In genomic region chrX:162541961-162542360, GRCm38 (mm10) we compare ENCODE assay signal across 25 mouse cellular contexts.
"Had no signal": no experiment of that assay in that cellular context is flagged by ENCODE, and none has a peak within 500 bp of the region (broad histone marks: within the 10 kb centered on the region; RNA-seq: fewer than 3 reads in every experiment).

No protein-coding gene starts in this region.

- H3K4me2 ChIP-seq: heart, embryonic 12.5 days; hindbrain, embryonic 12.5 days; hindbrain, embryonic 14.5 days; intestine, embryonic 15.5 days; limb, embryonic 13.5 days; limb, embryonic 15.5 days; liver, embryonic 11.5 days; liver, embryonic 13.5 days; liver, embryonic 15.5 days had no signal

- H3K36me3 ChIP-seq: heart, embryonic 10.5 days; heart, embryonic 12.5 days; hindbrain, embryonic 10.5 days; hindbrain, embryonic 12.5 days; intestine, embryonic 15.5 days; limb, embryonic 13.5 days; limb, embryonic 15.5 days; liver, embryonic 13.5 days; liver, embryonic 15.5 days had no signal

- H3K4me1 ChIP-seq: heart, embryonic 10.5 days; heart, embryonic 12.5 days; hindbrain, embryonic 10.5 days; hindbrain, embryonic 12.5 days; intestine, embryonic 15.5 days; limb, embryonic 13.5 days; limb, embryonic 15.5 days; liver, embryonic 13.5 days; liver, embryonic 15.5 days had no signal

- DNase-seq: gastrocnemius, adult 2 months; gastrocnemius, postnatal 10 days; gastrocnemius, postnatal 25 days; heart, adult 18-20 months; heart, postnatal 10 days; heart, postnatal 4 days; kidney, adult 18-20 months; kidney, adult 8-10 months; kidney, postnatal 10 days; kidney, postnatal 36 days; layer of hippocampus, postnatal 36 days; left cerebral cortex, postnatal 4 days; liver, embryonic 13.5 days had no signal

- H3K4me3 ChIP-seq: gastrocnemius, adult 2 months; heart, embryonic 10.5 days; heart, embryonic 12.5 days; hindbrain, embryonic 10.5 days; hindbrain, embryonic 12.5 days; intestine, embryonic 15.5 days; limb, embryonic 13.5 days; limb, embryonic 15.5 days; liver, embryonic 13.5 days; liver, embryonic 15.5 days had no signal

- ATAC-seq: inflammation-experienced regulatory T-cells, adult 6 months; intestine, embryonic 15.5 days; intestine, postnatal 0 days had no signal

- H3K9me3 ChIP-seq: heart, embryonic 10.5 days; heart, embryonic 12.5 days; hindbrain, embryonic 10.5 days; hindbrain, embryonic 12.5 days; intestine, embryonic 15.5 days; limb, embryonic 13.5 days; limb, embryonic 15.5 days; liver, embryonic 13.5 days; liver, embryonic 15.5 days had no signal

- H3K27me3 ChIP-seq: heart, embryonic 12.5 days; hindbrain, embryonic 12.5 days; intestine, embryonic 15.5 days; limb, embryonic 15.5 days; liver, embryonic 13.5 days; liver, embryonic 15.5 days had no signal

- H3K27ac ChIP-seq: gastrocnemius, adult 2 months; heart, embryonic 10.5 days; hindbrain, embryonic 10.5 days; hindbrain, embryonic 12.5 days; hindbrain, embryonic 14.5 days; intestine, embryonic 15.5 days; limb, embryonic 13.5 days; limb, embryonic 15.5 days; liver, embryonic 13.5 days; liver, embryonic 15.5 days had no signal

- H3K9ac ChIP-seq: heart, embryonic 12.5 days; hindbrain, embryonic 12.5 days; hindbrain, embryonic 14.5 days; intestine, embryonic 15.5 days; limb, embryonic 13.5 days; limb, embryonic 15.5 days; liver, embryonic 13.5 days; liver, embryonic 15.5 days had no signal
